Mouse (Mus musculus): ENCODE data around the gene Clec2e.

The Clec2e gene

GRCm38 (mm10) chr6:129065407-129065806 lies 35.3 kb downstream of the Clec2e start:
- in situ Hi-C loops (cut with MseI, MboI), result loop anchor here (5.0 kb wide), 1 partner anchor 213 kb away; no protein-coding TSS in a partner anchor

GRCm38 (mm10) chr6:129058013-129058412 lies 42.7 kb downstream of the Clec2e start:
- in situ Hi-C loops (cut with MseI, MboI), result loop anchor here in 1 of 2 experiments (10.0 kb wide), 1 partner anchor 173 kb away; the partner anchor contains the start of gene Clec2i

DNA sequence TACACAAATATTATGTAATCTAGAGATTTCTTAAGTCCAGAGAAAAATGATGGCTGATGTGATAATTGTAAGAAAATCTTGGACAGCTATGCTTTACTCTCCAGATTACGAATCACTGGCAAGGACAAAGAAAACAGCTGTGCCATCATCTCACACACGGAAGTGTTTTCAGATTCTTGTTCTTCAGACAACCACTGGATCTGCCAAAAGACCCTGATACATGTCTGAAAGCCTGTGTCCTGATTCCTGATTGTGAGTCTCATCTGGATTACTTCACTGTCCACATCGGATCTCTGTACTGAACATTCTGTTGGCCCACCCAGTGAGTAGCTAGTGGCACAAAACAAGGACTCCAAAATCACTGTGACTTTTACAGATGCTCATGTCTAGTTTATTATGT lies 44.5 kb downstream of the Clec2e start:
- in situ Hi-C loops (cut with MseI, MboI), result loop anchor here in 1 of 2 experiments (10.0 kb wide), 1 partner anchor 171 kb away; the partner anchor contains the start of gene Clec2i

DNA sequence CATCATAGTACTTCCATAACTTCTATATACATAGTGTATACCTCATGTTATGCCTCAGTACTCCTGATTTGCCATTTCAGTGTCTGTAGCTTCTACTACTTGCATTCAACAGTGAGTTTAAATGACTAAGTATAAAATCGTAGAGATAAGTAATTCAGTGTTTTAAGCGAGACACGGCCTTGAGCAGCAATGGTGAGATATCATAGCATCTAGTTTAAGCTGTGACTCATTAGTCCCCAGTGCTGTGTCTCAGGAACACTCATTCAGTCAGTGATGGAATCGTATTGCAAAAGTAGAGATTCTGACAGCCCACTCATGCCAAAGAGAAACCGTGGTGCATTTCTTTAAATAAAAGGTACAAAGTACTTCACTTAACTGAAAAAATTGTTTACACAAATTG lies 49.0 kb downstream of the Clec2e start:
- in situ Hi-C loops (cut with MseI, MboI), result loop anchor here in 1 of 2 experiments (10.0 kb wide), 1 partner anchor 167 kb away; the partner anchor contains the start of gene Clec2i

DNA sequence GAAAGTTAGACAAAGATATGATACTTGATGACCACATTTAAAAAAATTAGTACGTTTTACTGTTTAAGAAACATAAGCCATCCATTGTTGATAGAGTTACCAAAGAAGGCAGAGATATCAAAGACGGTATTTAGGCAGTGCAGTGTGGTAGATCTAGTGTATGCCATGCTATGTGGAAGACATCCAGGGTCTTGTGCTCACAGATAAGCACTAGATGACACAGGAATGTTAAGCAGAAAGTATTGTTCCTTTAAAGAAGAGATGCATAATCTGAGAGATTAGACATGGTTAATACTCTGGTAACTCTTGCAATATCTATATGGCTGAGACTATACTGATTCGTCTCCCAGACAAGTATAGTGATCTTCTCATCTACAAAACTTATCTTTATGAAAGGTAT lies 49.6 kb downstream of the Clec2e start:
- in situ Hi-C loops (cut with MseI, MboI), result loop anchor here in 1 of 2 experiments (10.0 kb wide), 1 partner anchor 166 kb away; the partner anchor contains the start of gene Clec2i

GRCm38 (mm10) chr6:129049596-129050251 lies 51.0 kb downstream of the Clec2e start:
- in situ Hi-C loops (cut with MseI, MboI), result loop anchor here in 1 of 2 experiments (10.0 kb wide), 1 partner anchor 165 kb away; the partner anchor contains the start of gene Clec2i

DNA sequence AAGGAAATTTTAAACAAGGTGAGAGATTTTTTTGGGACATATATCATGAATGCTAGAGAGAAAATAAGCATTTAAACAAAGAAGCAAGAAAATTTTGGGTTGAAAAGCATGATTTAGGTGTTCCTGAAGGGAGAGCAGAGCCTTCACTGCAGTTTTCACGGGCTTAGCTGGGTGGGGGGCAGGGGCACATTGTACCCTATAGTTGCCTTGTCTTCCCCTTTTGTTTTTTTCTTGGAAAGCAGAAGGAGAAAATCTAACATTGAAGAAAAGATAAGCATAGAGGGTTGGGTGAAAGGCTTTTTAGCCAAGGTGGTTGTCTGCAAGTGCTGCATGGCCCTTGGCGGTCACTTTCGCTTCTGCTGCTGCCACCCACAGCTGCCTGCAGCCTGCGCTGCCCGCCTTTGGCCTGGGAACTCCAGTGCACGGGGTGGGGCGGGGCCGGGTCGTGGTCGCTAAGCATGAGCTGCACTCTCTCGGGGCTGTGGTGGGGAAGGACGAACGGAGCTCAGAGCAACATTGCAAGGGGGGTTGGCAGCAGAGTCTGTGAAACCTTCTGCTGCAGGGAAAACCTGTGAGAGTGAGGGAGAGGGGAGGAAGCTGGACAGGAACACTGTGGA lies 51.7 kb downstream of the Clec2e start:
- in situ Hi-C loops (cut with MseI, MboI), result no loop called here

GRCm38 (mm10) chr6:129048381-129048780 lies 52.3 kb downstream of the Clec2e start:
- in situ Hi-C loops (cut with MseI, MboI), result no loop called here

DNA sequence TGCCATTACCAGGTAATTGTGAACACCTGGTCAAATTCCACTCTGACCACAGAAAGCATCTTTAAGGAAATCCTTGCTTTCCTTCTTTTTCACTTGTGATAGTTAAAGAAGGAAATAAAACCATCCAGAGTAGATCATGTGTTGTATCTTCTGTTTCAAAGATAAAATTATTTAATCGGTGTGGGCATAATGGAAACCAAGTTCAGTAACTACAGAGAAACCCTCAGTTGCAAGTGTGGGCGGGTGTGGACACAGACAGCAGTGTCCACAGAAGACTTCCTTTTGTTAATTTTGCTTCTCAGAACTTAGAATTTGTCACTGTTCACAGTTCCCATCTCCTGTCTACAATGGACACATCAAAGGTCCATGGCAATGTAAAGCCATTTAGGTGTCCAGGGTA lies 55.1 kb downstream of the Clec2e start, which contains the start of gene Klrb1f:
Gene Klrb1f, plus strand, starts transcription at position 301 of the 400 bp plus-strand sequence.
- in situ Hi-C loops (cut with MseI, MboI), result no loop called here

DNA sequence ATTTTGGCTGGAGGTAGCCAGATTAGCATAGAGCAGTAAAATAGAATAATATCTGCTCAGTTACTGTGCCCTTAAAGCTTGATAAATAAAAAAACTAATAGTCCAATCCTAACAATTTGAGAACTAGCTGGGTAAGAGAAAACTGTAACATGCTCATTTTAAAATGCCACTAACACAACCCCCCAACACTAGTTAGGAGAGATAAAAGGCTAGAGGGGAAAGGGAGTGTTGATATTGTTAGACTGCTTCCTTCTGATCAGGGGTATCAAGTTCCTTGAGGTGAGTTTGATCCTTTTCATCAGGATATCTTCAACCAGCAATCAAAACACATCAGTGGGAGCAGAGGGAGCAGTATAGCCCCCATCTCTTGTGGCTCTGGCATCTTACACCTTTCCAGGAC lies 58.2 kb downstream of the Clec2e start:
- in situ Hi-C loops (cut with MseI, MboI), result no loop called here

All from mouse trophoblast stem cell (cell line).